Mouse (Mus musculus) intestine, embryonic 15.5 days (tissue): ENCODE data around the gene Crhr2. TPM values are rescaled to one million over a fixed set of nuclear protein-coding genes. Genes with fewer than 3 reads are reported as not detected.

Source experiments
- ATAC-seq: fragments of 200-750 bp; cut with Nextera tagmentation; 2 replicates; pipeline ENCODE4 v1.8.0; 2017; ENCODE audit warnings: moderate TSS enrichment, moderate library complexity
- H3K27ac ChIP-seq: fragments of 300-500 bp; sonication (generic); 2 replicates; pipeline ENCODE4 v1.5.1; 2015; ENCODE audit warnings: mild to moderate bottlenecking, inconsistent platforms
- H3K27me3 ChIP-seq: fragments of 300-500 bp; sonication (generic); replicated peaks from 2 replicates; pipeline ENCODE4 v1.6.1; 2015; ENCODE audit warnings: inconsistent platforms
- H3K36me3 ChIP-seq: fragments of 300-500 bp; sonication (generic); 2 replicates; pipeline ENCODE4 v1.6.1; 2015; ENCODE audit warnings: inconsistent platforms
- H3K4me1 ChIP-seq: fragments of 300-500 bp; sonication (generic); replicated peaks from 2 replicates; pipeline ENCODE4 v1.6.1; 2015; ENCODE audit warnings: inconsistent platforms
- H3K4me2 ChIP-seq: fragments of 300-500 bp; sonication (generic); replicated peaks from 2 replicates; pipeline ENCODE4 v1.6.1; 2015; ENCODE audit warnings: mild to moderate bottlenecking, inconsistent platforms
- H3K4me3 ChIP-seq: fragments of 300-500 bp; sonication (generic); replicated peaks from 2 replicates; pipeline ENCODE4 v1.5.1; 2015; ENCODE audit warnings: inconsistent platforms
- H3K9ac ChIP-seq: fragments of 300-500 bp; sonication (generic); 2 replicates; pipeline ENCODE4 v1.6.1; 2015; ENCODE audit warnings: inconsistent platforms
- H3K9me3 ChIP-seq: fragments of 300-500 bp; sonication (generic); 2 replicates; pipeline ENCODE4 v1.6.1; 2016; ENCODE audit warnings: inconsistent platforms
- WGBS: fragments of 180-500 bp; shearing (Covaris S2); methylation state at CpG from one replicate; pipeline ENCODE4 v1.1.7; 2015; 5-methylcytosine and 5-hydroxymethylcytosine counted together
- polyA plus RNA-seq: library from polyadenylated mRNA; unstranded; fragments of >200 nt; fragmentation: Nextera tagmentation; extraction: Ambion mirVana; gene quantifications from 2 replicates; pipeline ENCODE4 v1.2.1, GENCODE M21; 2015

The Crhr2 gene
- polyA plus RNA-seq, 1 experiment from 2014 or later = 0.26 TPM

GRCm38 (mm10) chr6:55108358-55108757, 24.5 kb downstream of the Crhr2 start:
- Histone ChIP-seq H3K27me3 (no peaks in the 10 kb centered on the region; the same call in none of the 2 replicates), H3K4me3 (no peak overlapping the region), H3K9ac (no peak overlapping the region), H3K27ac (no peak overlapping the region), H3K36me3 (no peaks in the 10 kb centered on the region), H3K4me1 (no peaks in the 10 kb centered on the region), H3K4me2 (no peak overlapping the region), H3K9me3 (no peaks in the 10 kb centered on the region)
- WGBS = 12% methylated on average over 7 of the region's 7 CpGs
- ATAC-seq = peak; percentile 41; the same call in 1 of the 2 replicates

GRCm38 (mm10) chr6:55098603-55099002, 34.2 kb downstream of the Crhr2 start:
- Histone ChIP-seq H3K4me3 (no peak overlapping the region), H3K27ac (no peak overlapping the region), H3K4me2 (no peak overlapping the region), H3K9me3 (no peaks in the 10 kb centered on the region), H3K36me3 (no peaks in the 10 kb centered on the region), H3K4me1 (peaks cover 5% of the 10 kb centered on the region; the same call in 1 of the 2 replicates), H3K27me3 (no peaks in the 10 kb centered on the region), H3K9ac (no peak overlapping the region)
- 69% methylated on average over 5 of the region's 5 CpGs for WGBS
- no peak for ATAC-seq

- no peaks in the 10 kb centered on the region for H3K9me3 ChIP-seq
- no peak overlapping the region for H3K4me3 ChIP-seq
- H3K4me1 ChIP-seq = peaks cover 5% of the 10 kb centered on the region; the same call in 1 of the 2 replicates
- H3K27me3 ChIP-seq = no peaks in the 10 kb centered on the region
- H3K9ac ChIP-seq = no peak overlapping the region
- 0 out of 2 replicates have a peak, but pooled peaks have one; percentile 41 for ATAC-seq
- WGBS = 68% methylated on average over 5 of the region's 5 CpGs
- H3K36me3 ChIP-seq = no peaks in the 10 kb centered on the region
- no peak overlapping the region for H3K27ac ChIP-seq
- H3K4me2 ChIP-seq = no peak overlapping the region
These were observed 34.8 kb downstream of the Crhr2 start for GRCm38 (mm10) chr6:55098030-55098429.

- Histone ChIP-seq H3K27ac (no peak overlapping the region), H3K4me2 (no peak overlapping the region), H3K4me1 (peaks cover 5% of the 10 kb centered on the region; the same call in 1 of the 2 replicates), H3K4me3 (no peak overlapping the region), H3K9ac (no peak overlapping the region), H3K9me3 (no peaks in the 10 kb centered on the region), H3K36me3 (no peaks in the 10 kb centered on the region), H3K27me3 (no peaks in the 10 kb centered on the region)
- WGBS = 48% methylated on average over 6 of the region's 6 CpGs
- ATAC-seq = 0 out of 2 replicates have a peak, but pooled peaks have one; percentile 25
These were observed 39.2 kb downstream of the Crhr2 start for GRCm38 (mm10) chr6:55093431-55094146.

- no peak for ATAC-seq
- H3K4me1 ChIP-seq = no peaks in the 10 kb centered on the region
- WGBS = 89% methylated on average over 9 of the region's 9 CpGs
These were observed 41.4 kb downstream of the Crhr2 start for GRCm38 (mm10) chr6:55091396-55091795.

GRCm38 (mm10) chr6:55090639-55091038, 42.2 kb downstream of the Crhr2 start:
- ATAC-seq = no peak
- no peak overlapping the region for H3K4me2 ChIP-seq
- no peaks in the 10 kb centered on the region for H3K36me3 ChIP-seq
- no peak overlapping the region for H3K4me3 ChIP-seq
- H3K27me3 ChIP-seq = no peaks in the 10 kb centered on the region
- H3K27ac ChIP-seq = no peak overlapping the region
- H3K9ac ChIP-seq = no peak overlapping the region
- H3K9me3 ChIP-seq = no peaks in the 10 kb centered on the region
- 38% methylated on average over 4 of the region's 4 CpGs for WGBS
- no peaks in the 10 kb centered on the region for H3K4me1 ChIP-seq

More at GRCm38 (mm10) chr6:55091396-55091795, 41.4 kb downstream of the Crhr2 start:
- Histone ChIP-seq H3K9me3 (no peaks in the 10 kb centered on the region), H3K36me3 (no peaks in the 10 kb centered on the region), H3K4me2 (no peak overlapping the region), H3K27ac (no peak overlapping the region), H3K4me3 (no peak overlapping the region), H3K9ac (no peak overlapping the region), H3K27me3 (no peaks in the 10 kb centered on the region)

- Histone ChIP-seq H3K4me1 (no peaks in the 10 kb centered on the region), H3K27ac (no peak overlapping the region), H3K4me3 (no peak overlapping the region), H3K36me3 (no peaks in the 10 kb centered on the region), H3K9ac (no peak overlapping the region), H3K4me2 (no peak overlapping the region), H3K9me3 (no peaks in the 10 kb centered on the region), H3K27me3 (no peaks in the 10 kb centered on the region)
- ATAC-seq = no peak
- WGBS = 46% methylated on average over 4 of the region's 4 CpGs
These were observed 45.5 kb downstream of the Crhr2 start for GRCm38 (mm10) chr6:55087355-55087754.

- no peak overlapping the region for H3K27ac ChIP-seq
- H3K27me3 ChIP-seq = no peaks in the 10 kb centered on the region
- H3K4me3 ChIP-seq = no peak overlapping the region
- ATAC-seq = no peak
- peaks cover 17% of the 10 kb centered on the region for H3K36me3 ChIP-seq
- H3K4me1 ChIP-seq = no peaks in the 10 kb centered on the region
- 76% methylated on average over 7 of the region's 7 CpGs for WGBS
- H3K9me3 ChIP-seq = no peaks in the 10 kb centered on the region
- H3K9ac ChIP-seq = no peak overlapping the region
- H3K4me2 ChIP-seq = no peak overlapping the region
These were observed 50.4 kb downstream of the Crhr2 start for GRCm38 (mm10) chr6:55082261-55083051.

- H3K9me3 ChIP-seq = no peaks in the 10 kb centered on the region
- no peak overlapping the region for H3K4me3 ChIP-seq
- H3K4me2 ChIP-seq = no peak overlapping the region
- H3K9ac ChIP-seq = no peak overlapping the region
- H3K4me1 ChIP-seq = no peaks in the 10 kb centered on the region
- no peaks in the 10 kb centered on the region for H3K27me3 ChIP-seq
- ATAC-seq = no peak
- peaks cover 17% of the 10 kb centered on the region for H3K36me3 ChIP-seq
- no peak overlapping the region for H3K27ac ChIP-seq
- 89% methylated on average over 3 of the region's 3 CpGs for WGBS
These were observed 51.4 kb downstream of the Crhr2 start for GRCm38 (mm10) chr6:55081379-55081778.

GRCm38 (mm10) chr6:55076561-55077255, 56.1 kb downstream of the Crhr2 start:
- no peak overlapping the region for H3K9ac ChIP-seq
- 78% methylated on average over 4 of the region's 4 CpGs for WGBS
- no peaks in the 10 kb centered on the region for H3K9me3 ChIP-seq
- H3K36me3 ChIP-seq = peaks cover 29% of the 10 kb centered on the region
- no peaks in the 10 kb centered on the region for H3K27me3 ChIP-seq
- no peak overlapping the region for H3K4me2 ChIP-seq
- ATAC-seq = no peak
- H3K4me3 ChIP-seq = no peak overlapping the region
- no peak overlapping the region for H3K27ac ChIP-seq
- no peaks in the 10 kb centered on the region for H3K4me1 ChIP-seq

- H3K27ac ChIP-seq = no peak overlapping the region
- 0 out of 2 replicates have a peak, but pooled peaks cover 16% of the 10 kb centered on the region for H3K36me3 ChIP-seq
- 90% methylated on average over 2 of the region's 2 CpGs for WGBS
- H3K4me1 ChIP-seq = no peaks in the 10 kb centered on the region
- no peak overlapping the region for H3K4me3 ChIP-seq
- no peak for ATAC-seq
- H3K27me3 ChIP-seq = no peaks in the 10 kb centered on the region
- no peak overlapping the region for H3K4me2 ChIP-seq
- H3K9me3 ChIP-seq = no peaks in the 10 kb centered on the region
- H3K9ac ChIP-seq = no peak overlapping the region
These were observed 66.9 kb downstream of the Crhr2 start for GRCm38 (mm10) chr6:55065903-55066302.

GRCm38 (mm10) chr6:55064477-55064827, 68.4 kb downstream of the Crhr2 start:
- H3K9ac ChIP-seq = no peak overlapping the region
- no peaks in the 10 kb centered on the region for H3K9me3 ChIP-seq
- no peaks in the 10 kb centered on the region for H3K27me3 ChIP-seq
- 0 out of 2 replicates have a peak, but pooled peaks cover 17% of the 10 kb centered on the region for H3K36me3 ChIP-seq
- H3K4me1 ChIP-seq = no peaks in the 10 kb centered on the region
- H3K4me3 ChIP-seq = no peak overlapping the region
- WGBS = 87% methylated on average over 7 of the region's 7 CpGs
- no peak overlapping the region for H3K4me2 ChIP-seq
- ATAC-seq = no peak
- H3K27ac ChIP-seq = no peak overlapping the region
